Mouse (Mus musculus) heart, adult 2 months (tissue): ENCODE results near the gene Pcnx.

Experiments
- CTCF ChIP-seq: fragments of 200-600 bp; IDR thresholded peaks from 2 replicates; pipeline ENCODE4 v1.8.1; 2022; ENCODE audit warnings: antibody characterized with exemption, mild to moderate bottlenecking, moderate library complexity
- EP300 ChIP-seq: fragments of 200-500 bp; IDR thresholded peaks from 2 replicates; pipeline ENCODE4 v1.6.1; 2011; ENCODE audit warnings: low read depth, low read length, control low read depth; ENCODE audit not compliant: insufficient read depth
- POLR2A ChIP-seq: fragments of 200-500 bp; IDR thresholded peaks from 2 replicates; pipeline ENCODE4 v1.6.1; 2011; ENCODE audit warnings: mild to moderate bottlenecking, low read depth, low read length, control low read depth; ENCODE audit not compliant: insufficient read depth

DNA sequence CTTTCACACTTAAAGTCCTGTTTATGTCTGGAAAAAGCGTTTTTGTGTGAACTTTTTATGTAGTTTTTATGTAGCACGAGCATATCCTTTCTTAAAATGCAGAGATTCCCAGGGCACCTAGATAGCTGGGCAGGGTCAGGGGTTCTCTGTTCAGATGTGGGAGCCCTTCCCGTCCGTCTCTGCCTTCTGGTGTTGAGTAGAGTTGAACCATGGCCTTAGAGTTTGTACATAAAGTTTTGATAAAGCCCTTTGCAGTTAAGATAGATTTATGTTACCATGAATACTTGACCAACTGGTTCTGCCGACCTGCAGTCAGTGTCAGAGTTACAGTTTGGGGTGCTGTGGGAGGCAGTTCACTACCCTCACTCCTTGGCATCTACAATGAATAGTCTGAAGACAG, 67.3 kb downstream of the Pcnx start:
- TF ChIP-seq CTCF (no peak), POLR2A (no peak), EP300 (no peak)
